Mouse (Mus musculus) stomach, embryonic 14.5 days (tissue): Measurements from ENCODE around the gene Spata31d1b. TPM values are rescaled to one million over a fixed set of nuclear protein-coding genes. Genes with fewer than 3 reads are reported as not detected.
"Not testable (repeated sequence)": the region's sequence is repeated elsewhere in the genome, so short reads cannot be mapped to it uniquely, and the experiment has no call there.

ENCODE experiments used
- ATAC-seq: fragments of 200-750 bp; cut with Nextera tagmentation; 2 replicates; pipeline ENCODE4 v1.8.0; 2017; ENCODE audit warnings: low read depth, moderate TSS enrichment; ENCODE audit not compliant: insufficient number of reproducible peaks, insufficient read depth, low FRiP score
- H3K27ac ChIP-seq: fragments of 300-500 bp; sonication (generic); 2 replicates; pipeline ENCODE4 v1.5.1; 2014; ENCODE audit warnings: mild to moderate bottlenecking, low read length, moderate library complexity, mixed read lengths
- H3K27me3 ChIP-seq: fragments of 300-500 bp; sonication (generic); 2 replicates; pipeline ENCODE4 v1.6.1; 2014; ENCODE audit warnings: low read length, control low read depth, mixed read lengths; ENCODE audit not compliant: control insufficient read depth, insufficient read depth
- H3K36me3 ChIP-seq: fragments of 300-500 bp; sonication (generic); 2 replicates; pipeline ENCODE4 v1.6.1; 2014; ENCODE audit warnings: mild to moderate bottlenecking, control low read depth, low read length, moderate library complexity, mixed read lengths; ENCODE audit not compliant: control insufficient read depth, insufficient read depth
- H3K4me1 ChIP-seq: fragments of 300-500 bp; sonication (generic); 2 replicates; pipeline ENCODE4 v1.6.1; 2014; ENCODE audit warnings: low read length, control low read depth, mixed read lengths; ENCODE audit not compliant: control insufficient read depth, insufficient read depth
- H3K4me2 ChIP-seq: fragments of 300-500 bp; sonication (generic); replicated peaks from 2 replicates; pipeline ENCODE4 v1.6.1; 2014; ENCODE audit warnings: low read depth, low read length, control low read depth
- H3K4me3 ChIP-seq: fragments of 300-500 bp; sonication (generic); 2 replicates; pipeline ENCODE4 v1.5.1; 2014; ENCODE audit warnings: low read depth, low read length, control low read depth
- H3K9ac ChIP-seq: fragments of 300-500 bp; sonication (generic); replicated peaks from 2 replicates; pipeline ENCODE4 v1.6.1; 2014; ENCODE audit warnings: low read depth, mild to moderate bottlenecking, control low read depth, low read length, moderate library complexity, mixed read lengths
- H3K9me3 ChIP-seq: fragments of 300-500 bp; sonication (generic); 2 replicates; pipeline ENCODE4 v1.6.1; 2016; ENCODE audit warnings: low read depth, low read length, control low read depth; ENCODE audit not compliant: control insufficient read depth
- WGBS: fragments of 180-500 bp; shearing (Covaris S2); extraction: QIAGEN DNeasy Blood & Tissue Kit; methylation state at CpG from one replicate; pipeline ENCODE4 v1.1.7; 2014; 5-methylcytosine and 5-hydroxymethylcytosine counted together
- polyA plus RNA-seq: library from polyadenylated mRNA; unstranded; fragments of >200 nt; fragmentation: Nextera tagmentation; extraction: Ambion mirVana; gene quantifications from 2 replicates; pipeline ENCODE4 v1.2.1, GENCODE M21; 2014

The Spata31d1b gene
- polyA plus RNA-seq, 1 experiment from 2014 or later: not detected

DNA sequence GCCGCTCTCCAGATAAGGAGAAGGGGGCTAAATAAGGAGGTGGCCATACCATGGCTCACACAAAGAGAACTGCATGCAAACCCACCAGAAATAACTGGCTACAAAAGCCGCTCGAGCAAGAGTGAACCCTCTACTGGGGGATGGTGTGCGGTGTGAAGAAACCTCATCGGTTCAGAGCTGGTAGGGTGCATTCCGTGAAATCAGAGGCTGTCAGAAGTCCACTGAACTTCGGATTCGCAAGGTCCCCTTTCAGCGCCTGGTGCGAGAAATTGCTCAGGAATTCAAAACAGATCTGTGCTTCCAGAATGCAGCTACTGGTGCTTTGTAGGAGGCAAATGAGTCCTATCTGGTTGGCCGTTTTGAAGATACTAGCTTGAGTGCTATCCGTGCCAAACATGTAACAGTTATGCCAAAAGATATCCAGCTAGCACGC lies 23.7 kb upstream of the Spata31d1b start:
- Histone ChIP-seq H3K27ac (no peak overlapping the region), H3K9ac (no peak overlapping the region), H3K27me3 (no peaks in the 10 kb centered on the region), H3K9me3 (no peaks in the 10 kb centered on the region), H3K4me3 (no peak overlapping the region), H3K36me3 (no peaks in the 10 kb centered on the region), H3K4me2 (no peak overlapping the region), H3K4me1 (no peaks in the 10 kb centered on the region)
- ATAC-seq: no peak
- 70% methylated on average over 13 of the region's 13 CpGs for WGBS

- WGBS: 83% methylated on average over 9 of the region's 9 CpGs
- H3K4me1 ChIP-seq: no peaks in the 10 kb centered on the region
Measured at GRCm38 (mm10) chr13:59689313-59689712, 22.8 kb upstream of the Spata31d1b start.

GRCm38 (mm10) chr13:59689843-59690242 lies 22.2 kb upstream of the Spata31d1b start:
- Histone ChIP-seq H3K4me1 (no peaks in the 10 kb centered on the region), H3K4me2 (no peak overlapping the region), H3K4me3 (no peak overlapping the region), H3K27me3 (no peaks in the 10 kb centered on the region), H3K36me3 (no peaks in the 10 kb centered on the region), H3K27ac (no peak overlapping the region), H3K9ac (no peak overlapping the region), H3K9me3 (no peaks in the 10 kb centered on the region)
- 87% methylated on average over 3 of the region's 3 CpGs for WGBS
- ATAC-seq: no peak

More at GRCm38 (mm10) chr13:59689313-59689712, 22.8 kb upstream of the Spata31d1b start:
- H3K9ac ChIP-seq: no peak overlapping the region
- H3K4me2 ChIP-seq: no peak overlapping the region
- no peaks in the 10 kb centered on the region for H3K9me3 ChIP-seq
- H3K27ac ChIP-seq: no peak overlapping the region
- H3K36me3 ChIP-seq: no peaks in the 10 kb centered on the region
- no peaks in the 10 kb centered on the region for H3K27me3 ChIP-seq
- no peak overlapping the region for H3K4me3 ChIP-seq
- ATAC-seq: no peak

GRCm38 (mm10) chr13:59690576-59690975 lies 21.5 kb upstream of the Spata31d1b start:
- Histone ChIP-seq H3K27ac (no peak overlapping the region), H3K27me3 (no peaks in the 10 kb centered on the region), H3K9ac (no peak overlapping the region), H3K4me3 (no peak overlapping the region), H3K4me1 (no peaks in the 10 kb centered on the region), H3K36me3 (no peaks in the 10 kb centered on the region), H3K9me3 (no peaks in the 10 kb centered on the region), H3K4me2 (no peak overlapping the region)
- ATAC-seq: no peak
- WGBS: 73% methylated on average over 7 of the region's 7 CpGs

- no peak for ATAC-seq
- Histone ChIP-seq H3K9ac (no peak overlapping the region), H3K36me3 (no peaks in the 10 kb centered on the region), H3K27me3 (no peaks in the 10 kb centered on the region), H3K27ac (no peak overlapping the region), H3K4me3 (no peak overlapping the region), H3K4me2 (no peak overlapping the region), H3K4me1 (no peaks in the 10 kb centered on the region), H3K9me3 (no peaks in the 10 kb centered on the region)
- 74% methylated on average over 10 of the region's 10 CpGs for WGBS
Measured at GRCm38 (mm10) chr13:59691478-59691877, 20.6 kb upstream of the Spata31d1b start.

GRCm38 (mm10) chr13:59694008-59694407 lies 18.1 kb upstream of the Spata31d1b start, which contains the start of gene 4921517D22Rik:
Gene 4921517D22Rik (minus strand): TSS chr13:59694108.
- no peaks in the 10 kb centered on the region for H3K36me3 ChIP-seq
- no peak for ATAC-seq
- H3K4me3 ChIP-seq: no peak within 1 kb of the TSS
- H3K4me2 ChIP-seq: no peak within 1 kb of the TSS
- H3K27me3 ChIP-seq: no peaks in the 10 kb centered on the region
- H3K9ac ChIP-seq: no peak within 1 kb of the TSS
- WGBS: 86% methylated on average over 3 of the region's 3 CpGs
- H3K27ac ChIP-seq: no peak within 1 kb of the TSS
- H3K9me3 ChIP-seq: no peaks in the 10 kb centered on the region
- H3K4me1 ChIP-seq: no peaks in the 10 kb centered on the region

DNA sequence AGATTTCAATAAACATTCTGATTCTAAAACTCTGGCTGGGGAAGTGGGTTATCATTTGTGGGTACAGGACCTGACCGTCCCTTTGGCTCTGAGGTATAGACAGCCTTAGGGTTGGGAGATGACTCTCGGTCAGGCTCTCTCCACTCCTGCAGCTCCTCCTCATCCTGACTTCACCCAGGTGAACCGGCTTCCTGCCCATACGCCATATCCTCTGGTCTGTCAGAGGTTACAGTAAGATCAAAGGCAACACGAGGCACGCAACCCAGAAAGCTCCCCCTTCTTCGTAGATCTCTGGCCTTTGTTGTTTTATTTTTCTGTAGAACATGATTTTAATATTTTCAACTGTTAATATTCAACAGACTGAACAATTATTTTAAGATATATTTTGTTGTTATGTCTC lies 16.3 kb upstream of the Spata31d1b start:
- Histone ChIP-seq H3K9me3 (no peaks in the 10 kb centered on the region), H3K4me1 (no peaks in the 10 kb centered on the region), H3K27me3 (no peaks in the 10 kb centered on the region), H3K4me3 (no peak overlapping the region), H3K9ac (no peak overlapping the region), H3K4me2 (no peak overlapping the region), H3K27ac (no peak overlapping the region), H3K36me3 (no peaks in the 10 kb centered on the region)
- 80% methylated on average over 7 of the region's 7 CpGs for WGBS
- ATAC-seq: no peak

- H3K27me3 ChIP-seq: no peaks in the 10 kb centered on the region
- no peak overlapping the region for H3K4me2 ChIP-seq
- H3K9ac ChIP-seq: no peak overlapping the region
- ATAC-seq: no peak
- no peaks in the 10 kb centered on the region for H3K9me3 ChIP-seq
- H3K4me3 ChIP-seq: no peak overlapping the region
- no peaks in the 10 kb centered on the region for H3K4me1 ChIP-seq
- H3K27ac ChIP-seq: no peak overlapping the region
- WGBS: 93% methylated on average over 8 of the region's 8 CpGs
- H3K36me3 ChIP-seq: no peaks in the 10 kb centered on the region
Measured at GRCm38 (mm10) chr13:59699131-59699530, 13.0 kb upstream of the Spata31d1b start.

GRCm38 (mm10) chr13:59700137-59700536 lies 11.9 kb upstream of the Spata31d1b start:
- H3K4me3 ChIP-seq, H3K9ac ChIP-seq, H3K27ac ChIP-seq, ATAC-seq, H3K36me3 ChIP-seq, H3K4me1 ChIP-seq, H3K27me3 ChIP-seq, H3K4me2 ChIP-seq, H3K9me3 ChIP-seq: not testable (repeated sequence)
- WGBS: 43% methylated on average over 1 of the region's 1 CpGs
